Mouse (Mus musculus): Measurements from ENCODE around the gene Peak1. TPM values are rescaled to one million over a fixed set of nuclear protein-coding genes. Genes with fewer than 3 reads are reported as not detected.

The Peak1 gene
- polyA plus RNA-seq, 1 experiment from 2014 or later, result 17.5 TPM

- Histone ChIP-seq H3K4me2 (no peak overlapping the region), H3K36me3 (0 out of 2 replicates have a peak, but pooled peaks cover 2% of the 10 kb centered on the region), H3K9ac (no peak overlapping the region), H3K27ac (no peak overlapping the region), H3K27me3 (no peaks in the 10 kb centered on the region), H3K4me3 (replicated peaks) (no peak overlapping the region), H3K9me3 (replicated peaks) (no peaks in the 10 kb centered on the region), H3K4me1 (no peaks in the 10 kb centered on the region; the same call in 1 of the 2 replicates)
- no peak for ATAC-seq (replicated peaks; ENCODE audit: low FRiP score)
- WGBS, result 90% methylated on average over 5 of the region's 5 CpGs
These were observed 135.4 kb downstream of the Peak1 start for GRCm38 (mm10) chr9:56282481-56282880.

GRCm38 (mm10) chr9:56273576-56273975 is 144.3 kb downstream of the Peak1 start:
- Histone ChIP-seq H3K36me3 (peaks cover 3% of the 10 kb centered on the region; the same call in 1 of the 2 replicates), H3K4me3 (replicated peaks) (no peak overlapping the region), H3K4me1 (no peaks in the 10 kb centered on the region), H3K27ac (no peak overlapping the region), H3K4me2 (no peak overlapping the region), H3K9me3 (replicated peaks) (no peaks in the 10 kb centered on the region), H3K9ac (no peak overlapping the region), H3K27me3 (no peaks in the 10 kb centered on the region)
- ATAC-seq (replicated peaks; ENCODE audit: low FRiP score), result no peak
- 84% methylated on average over 3 of the region's 3 CpGs for WGBS

DNA sequence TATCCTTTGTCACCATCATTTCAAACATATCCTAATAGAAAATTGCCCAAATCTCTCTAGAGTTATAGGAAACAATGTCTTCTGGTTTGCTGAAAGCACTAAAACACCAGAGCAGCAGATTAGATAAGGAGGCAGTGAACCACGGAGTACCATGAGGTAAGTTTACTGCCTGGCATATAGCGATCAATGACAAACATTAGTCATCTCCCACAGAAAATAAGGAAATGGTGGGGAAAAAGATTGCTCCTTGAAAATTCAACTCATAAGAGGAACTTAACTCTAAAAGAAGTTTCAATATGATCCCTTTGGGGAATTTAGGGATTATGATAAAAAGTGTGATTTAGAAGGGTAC is 145.6 kb downstream of the Peak1 start:
- Histone ChIP-seq H3K4me1 (no peaks in the 10 kb centered on the region), H3K9ac (no peak overlapping the region), H3K4me3 (replicated peaks) (no peak overlapping the region), H3K36me3 (no peaks in the 10 kb centered on the region; the same call in 1 of the 2 replicates), H3K9me3 (replicated peaks) (no peaks in the 10 kb centered on the region), H3K27ac (no peak overlapping the region), H3K4me2 (no peak overlapping the region), H3K27me3 (no peaks in the 10 kb centered on the region)
- ATAC-seq (replicated peaks; ENCODE audit: low FRiP score), result no peak
- 81% methylated on average over 2 of the region's 2 CpGs for WGBS

DNA sequence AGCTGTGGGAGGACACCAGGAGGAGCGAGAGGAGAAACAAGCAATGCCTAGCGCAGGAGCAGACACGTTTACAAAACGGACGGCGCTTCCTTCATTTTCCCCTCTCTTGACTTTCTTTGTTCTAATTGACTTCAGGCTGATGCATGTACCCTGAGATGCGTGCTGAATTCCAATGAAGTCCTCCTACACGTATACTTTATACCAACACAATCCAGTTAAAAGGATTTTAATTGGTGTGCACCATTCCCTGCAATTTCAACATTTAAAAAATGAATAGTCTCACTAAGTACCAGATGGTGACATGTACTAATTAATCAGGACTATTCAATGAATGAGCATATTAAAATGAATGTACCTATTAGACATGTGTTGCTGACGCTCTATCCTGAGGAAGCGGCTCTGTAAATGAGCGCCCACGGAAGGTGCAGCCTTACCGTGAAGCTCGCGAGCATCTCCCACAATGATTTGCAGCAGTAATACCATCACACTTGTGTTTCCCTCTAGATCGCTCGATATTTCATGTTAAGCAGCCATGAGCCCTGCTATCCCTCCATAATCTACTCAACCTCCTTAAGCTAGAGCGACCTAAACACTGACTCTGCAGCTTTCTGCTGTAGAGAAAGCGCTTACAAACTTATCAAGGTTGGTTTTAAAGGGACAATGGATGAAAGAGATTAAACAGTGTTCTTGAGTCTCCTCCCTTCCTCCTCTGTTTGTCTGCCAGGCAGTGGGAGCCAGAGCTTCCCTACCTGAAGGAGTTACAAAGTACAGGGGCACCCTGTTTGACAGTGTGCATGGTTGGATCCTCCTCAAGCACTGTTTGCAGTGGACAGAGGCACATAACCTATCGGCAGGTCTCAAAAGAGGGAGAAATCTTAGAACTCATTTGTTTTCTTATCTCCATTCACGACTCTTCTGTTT is 146.3 kb downstream of the Peak1 start:
- H3K4me1 ChIP-seq, result no peaks in the 10 kb centered on the region
- no peak overlapping the region for H3K4me2 ChIP-seq
- no peak overlapping the region for H3K9ac ChIP-seq
- no peaks in the 10 kb centered on the region for H3K36me3 ChIP-seq
- H3K27me3 ChIP-seq, result no peaks in the 10 kb centered on the region
- H3K27ac ChIP-seq, result no peak overlapping the region
- ATAC-seq (replicated peaks; ENCODE audit: low FRiP score), result no peak
- no peak overlapping the region for H3K4me3 ChIP-seq (replicated peaks)
- H3K9me3 ChIP-seq (replicated peaks), result no peaks in the 10 kb centered on the region
- 82% methylated on average over 21 of the region's 21 CpGs for WGBS

- 86% methylated on average over 3 of the region's 3 CpGs for WGBS
These were observed 148.8 kb downstream of the Peak1 start for GRCm38 (mm10) chr9:56269101-56269500.

DNA sequence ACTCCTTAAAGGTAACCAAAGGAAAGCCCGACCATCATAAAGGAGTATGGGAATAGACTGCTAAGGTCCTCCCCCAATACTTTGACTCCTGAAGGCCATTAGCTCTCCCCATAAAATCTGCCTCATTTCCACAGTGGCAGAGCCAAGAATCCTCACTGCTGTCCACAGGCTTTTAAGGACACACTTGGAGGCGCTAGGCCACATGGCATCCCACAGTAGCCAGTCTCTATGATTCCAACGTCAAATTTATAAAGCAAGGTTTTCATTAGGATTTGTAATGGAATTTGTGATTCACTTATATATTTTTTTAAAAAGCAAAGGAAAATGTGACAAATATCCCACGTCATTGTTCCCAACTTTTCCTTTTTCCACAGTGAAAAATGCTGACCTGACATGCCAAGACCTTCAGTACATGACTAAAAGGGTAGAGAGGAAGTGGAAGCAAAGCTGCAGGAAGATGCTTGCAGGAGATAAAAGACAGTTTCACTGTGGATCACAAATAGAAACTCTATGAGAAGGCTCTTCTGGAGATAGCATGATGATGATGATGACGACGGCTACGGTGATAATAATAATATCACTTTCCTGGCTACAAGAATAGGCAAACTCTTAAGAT is 151.6 kb downstream of the Peak1 start:
- WGBS, result 80% methylated on average over 7 of the region's 7 CpGs
- Histone ChIP-seq H3K27ac (peak overlapping the region; percentile 73), H3K9ac (no peak overlapping the region), H3K27me3 (no peaks in the 10 kb centered on the region), H3K4me3 (replicated peaks) (no peak overlapping the region), H3K9me3 (replicated peaks) (no peaks in the 10 kb centered on the region), H3K36me3 (no peaks in the 10 kb centered on the region), H3K4me2 (no peak overlapping the region), H3K4me1 (0 out of 2 replicates have a peak, but pooled peaks cover 6% of the 10 kb centered on the region)
- ATAC-seq (replicated peaks; ENCODE audit: low FRiP score), result no peak

More at GRCm38 (mm10) chr9:56269101-56269500, 148.8 kb downstream of the Peak1 start:
- H3K4me1 ChIP-seq, result 0 out of 2 replicates have a peak, but pooled peaks cover 6% of the 10 kb centered on the region
- H3K27ac ChIP-seq, result no peak overlapping the region
- no peak overlapping the region for H3K4me3 ChIP-seq (replicated peaks)
- no peak overlapping the region for H3K9ac ChIP-seq
- no peaks in the 10 kb centered on the region for H3K36me3 ChIP-seq
- ATAC-seq (replicated peaks; ENCODE audit: low FRiP score), result no peak
- H3K4me2 ChIP-seq, result no peak overlapping the region
- no peaks in the 10 kb centered on the region for H3K27me3 ChIP-seq
- no peaks in the 10 kb centered on the region for H3K9me3 ChIP-seq (replicated peaks)

- 0 out of 2 replicates have a peak, but pooled peaks cover 6% of the 10 kb centered on the region for H3K4me1 ChIP-seq
- H3K36me3 ChIP-seq, result no peaks in the 10 kb centered on the region
- H3K4me3 ChIP-seq (replicated peaks), result no peak overlapping the region
- no peak overlapping the region for H3K9ac ChIP-seq
- no peaks in the 10 kb centered on the region for H3K27me3 ChIP-seq
- no peak overlapping the region for H3K4me2 ChIP-seq
- 75% methylated on average over 5 of the region's 5 CpGs for WGBS
- H3K27ac ChIP-seq, result peak overlapping the region; percentile 73
- H3K9me3 ChIP-seq (replicated peaks), result no peaks in the 10 kb centered on the region
- no peak for ATAC-seq (replicated peaks; ENCODE audit: low FRiP score)
These were observed 152.2 kb downstream of the Peak1 start for GRCm38 (mm10) chr9:56265460-56266199.

GRCm38 (mm10) chr9:56265022-56265360 is 152.9 kb downstream of the Peak1 start:
- H3K4me1 ChIP-seq, result 0 out of 2 replicates have a peak, but pooled peaks cover 6% of the 10 kb centered on the region
- H3K4me2 ChIP-seq, result no peak overlapping the region
- ATAC-seq (replicated peaks; ENCODE audit: low FRiP score), result no peak
- peaks cover 5% of the 10 kb centered on the region; the same call in 1 of the 2 replicates for H3K36me3 ChIP-seq
- no peak overlapping the region for H3K4me3 ChIP-seq (replicated peaks)
- H3K9ac ChIP-seq, result no peak overlapping the region
- peaks cover 5% of the 10 kb centered on the region for H3K9me3 ChIP-seq (replicated peaks)
- WGBS, result 25% methylated on average over 8 of the region's 8 CpGs
- no peaks in the 10 kb centered on the region for H3K27me3 ChIP-seq
- H3K27ac ChIP-seq, result 0 out of 2 replicates have a peak overlapping the region, but pooled peaks have one; percentile 2

GRCm38 (mm10) chr9:56264308-56265021 is 153.4 kb downstream of the Peak1 start:
- H3K27me3 ChIP-seq, result no peaks in the 10 kb centered on the region
- H3K9me3 ChIP-seq (replicated peaks), result peaks cover 5% of the 10 kb centered on the region
- no peak overlapping the region for H3K4me3 ChIP-seq (replicated peaks)
- 0 out of 2 replicates have a peak overlapping the region, but pooled peaks have one; percentile 2 for H3K27ac ChIP-seq
- H3K4me2 ChIP-seq, result no peak overlapping the region
- H3K36me3 ChIP-seq, result peaks cover 9% of the 10 kb centered on the region
- H3K4me1 ChIP-seq, result 0 out of 2 replicates have a peak, but pooled peaks cover 6% of the 10 kb centered on the region
- WGBS, result 56% methylated on average over 7 of the region's 7 CpGs
- H3K9ac ChIP-seq, result no peak overlapping the region
- ATAC-seq (replicated peaks; ENCODE audit: low FRiP score), result no peak

DNA sequence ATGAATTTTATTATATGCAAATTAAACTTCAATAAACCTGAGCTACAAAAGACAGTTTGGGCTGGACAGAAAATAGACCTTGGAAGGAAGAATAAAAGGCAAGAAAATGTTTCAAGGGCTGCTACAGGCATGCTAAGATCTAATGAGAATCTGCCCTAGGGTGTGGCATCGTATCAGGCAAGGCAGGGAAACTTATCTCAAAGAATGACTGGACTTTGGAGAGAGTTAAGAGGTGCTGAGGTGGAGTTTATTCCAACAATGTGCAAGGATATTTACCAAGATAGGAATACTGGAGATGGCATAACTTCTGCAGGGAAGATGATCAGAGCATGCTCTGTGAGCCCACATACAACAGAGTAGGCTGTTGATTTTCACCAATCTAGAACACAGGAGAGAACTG is 154.8 kb downstream of the Peak1 start:
- Histone ChIP-seq H3K4me1 (0 out of 2 replicates have a peak, but pooled peaks cover 6% of the 10 kb centered on the region), H3K4me2 (no peak overlapping the region), H3K27me3 (no peaks in the 10 kb centered on the region), H3K27ac (no peak overlapping the region), H3K36me3 (peaks cover 22% of the 10 kb centered on the region), H3K4me3 (replicated peaks) (no peak overlapping the region), H3K9ac (no peak overlapping the region), H3K9me3 (replicated peaks) (peaks cover 5% of the 10 kb centered on the region)
- ATAC-seq (replicated peaks; ENCODE audit: low FRiP score), result no peak
- WGBS, result 94% methylated on average over 1 of the region's 1 CpGs

DNA sequence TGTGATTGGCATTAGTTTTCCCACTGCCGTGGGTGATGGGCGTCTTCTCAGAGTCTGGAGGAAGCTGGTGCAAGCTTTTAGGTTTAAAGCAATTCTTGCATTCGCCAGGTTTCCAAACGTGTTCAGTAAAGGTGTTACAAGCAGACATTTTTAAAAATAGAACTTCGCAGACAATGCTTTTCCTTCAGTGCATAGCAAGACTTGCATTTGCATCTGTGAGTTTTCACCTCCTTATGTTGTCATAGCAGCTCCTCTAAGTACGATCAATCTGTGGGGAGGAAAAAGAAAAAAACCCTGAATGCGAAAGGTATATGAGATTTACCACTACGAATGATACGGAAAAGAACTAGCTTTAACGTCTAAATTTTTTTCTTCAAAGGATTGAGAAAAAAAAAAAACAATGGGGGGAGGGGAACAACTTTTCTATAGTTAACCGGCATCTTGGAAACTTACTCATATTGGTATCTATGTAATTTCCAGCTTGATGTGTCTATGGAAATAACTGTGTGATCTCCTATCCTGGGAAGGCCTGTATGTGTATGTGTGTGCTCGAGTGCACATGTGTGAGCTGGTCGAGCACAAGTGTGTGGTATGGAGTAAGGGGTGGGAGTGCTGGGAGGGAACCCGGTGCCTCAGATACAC is 157.3 kb downstream of the Peak1 start:
- H3K4me2 ChIP-seq, result no peak overlapping the region
- no peak for ATAC-seq (replicated peaks; ENCODE audit: low FRiP score)
- peaks cover 5% of the 10 kb centered on the region for H3K9me3 ChIP-seq (replicated peaks)
- H3K27me3 ChIP-seq, result no peaks in the 10 kb centered on the region
- no peak overlapping the region for H3K27ac ChIP-seq
- no peak overlapping the region for H3K4me3 ChIP-seq (replicated peaks)
- peaks cover 32% of the 10 kb centered on the region for H3K36me3 ChIP-seq
- H3K4me1 ChIP-seq, result 0 out of 2 replicates have a peak, but pooled peaks cover 6% of the 10 kb centered on the region
- no peak overlapping the region for H3K9ac ChIP-seq
- 87% methylated on average over 14 of the region's 14 CpGs for WGBS
